Mouse (Mus musculus) lung, adult 2 months (tissue): ENCODE data around the gene Sugt1. TPM values are rescaled to one million over a fixed set of nuclear protein-coding genes. Genes with fewer than 3 reads are reported as not detected.

Experiments used
- DNase-seq: peaks from one replicate; pipeline ENCODE4 v3.0.0; 2022
- H3K4me1 ChIP-seq: fragments of 200-500 bp; 2 replicates; pipeline ENCODE4 v1.6.1; 2011; ENCODE audit warnings: low read length; ENCODE audit not compliant: control insufficient read depth, insufficient read depth
- H3K4me3 ChIP-seq: fragments of 200-500 bp; replicated peaks from 2 replicates; pipeline ENCODE3; 2011; ENCODE audit warnings: low read depth, mild to moderate bottlenecking, control low read depth, low read length; ENCODE audit errors: extremely low read depth
- CTCF ChIP-seq: fragments of 200-500 bp; IDR thresholded peaks from 2 replicates; pipeline ENCODE4 v1.5.1; 2011; ENCODE audit warnings: mild to moderate bottlenecking, low read length, control low read depth; ENCODE audit not compliant: insufficient read depth
- POLR2A ChIP-seq: fragments of 200-500 bp; IDR thresholded peaks from 2 replicates; pipeline ENCODE4 v1.6.1; 2011; ENCODE audit warnings: low read depth, mild to moderate bottlenecking, control low read depth, low read length, borderline replicate concordance; ENCODE audit errors: extremely low read depth
- WGBS: fragments of 180-500 bp; shearing (Covaris S2); methylation state at CpG from one replicate; pipeline ENCODE4 v1.1.7; 2018; 5-methylcytosine and 5-hydroxymethylcytosine counted together
- polyA plus RNA-seq: library from polyadenylated mRNA; depleted of rRNA; stranded (reverse); fragments of >200 nt; gene quantifications from 2 replicates; pipeline ENCODE4 v1.2.3, GENCODE M21; 2012

Sugt1 gene
- polyA plus RNA-seq, 1 experiment, result 7.7 TPM

DNA sequence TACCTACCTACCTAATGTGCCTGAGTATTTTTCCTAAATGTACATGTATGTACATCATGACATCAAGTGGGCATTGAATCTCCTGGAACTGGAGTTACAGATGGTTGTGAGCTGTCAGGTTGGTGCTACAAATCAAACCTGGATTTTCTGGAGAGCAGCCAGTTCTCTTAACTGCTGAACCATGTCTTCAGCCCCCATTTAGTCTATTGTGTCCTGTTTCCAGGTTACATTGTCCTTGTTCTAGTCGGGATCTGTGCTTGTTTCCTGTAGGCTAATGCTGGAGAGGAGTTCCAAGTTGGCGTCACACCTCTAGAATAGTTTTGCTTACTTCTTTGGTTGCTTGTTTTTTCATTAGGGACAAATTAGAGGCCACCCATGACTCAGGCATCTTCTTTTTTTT lies 18.4 kb downstream of the Sugt1 start:
- Histone ChIP-seq H3K4me3 (no peak overlapping the region), H3K4me1 (no peaks in the 10 kb centered on the region)
- 65% methylated on average over 2 of the region's 2 CpGs for WGBS
- DNase-seq, result no peak
- TF ChIP-seq POLR2A (no peak), CTCF (no peak)

- Histone ChIP-seq H3K4me1 (no peaks in the 10 kb centered on the region), H3K4me3 (no peak overlapping the region)
- DNase-seq, result no peak
- no peak for TF ChIP-seq CTCF
- TF ChIP-seq POLR2A, result no peak
- 89% methylated on average over 6 of the region's 6 CpGs for WGBS
Measured at GRCm38 (mm10) chr14:79606392-79606791, 18.9 kb downstream of the Sugt1 start.

DNA sequence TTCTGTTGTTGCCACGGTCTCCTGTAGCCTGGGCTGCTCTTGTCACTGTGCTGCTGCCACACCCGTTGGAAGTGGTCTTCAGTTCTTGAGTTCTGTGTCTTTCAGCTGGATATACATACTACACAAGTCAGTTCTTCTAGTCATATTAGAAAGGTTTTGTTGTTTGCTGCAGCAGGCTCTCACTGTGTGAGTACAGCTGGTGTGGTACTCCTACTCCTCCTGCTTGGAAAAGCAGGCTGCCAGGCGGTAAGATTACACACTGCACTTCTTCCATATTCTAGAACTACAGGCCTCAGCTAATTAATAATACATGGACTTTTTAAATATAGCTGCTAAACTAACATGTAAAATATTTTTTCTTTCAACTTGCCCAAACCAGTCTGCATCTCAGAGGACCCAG lies 19.4 kb downstream of the Sugt1 start:
- Histone ChIP-seq H3K4me1 (no peaks in the 10 kb centered on the region), H3K4me3 (no peak overlapping the region)
- TF ChIP-seq CTCF (no peak), POLR2A (no peak)
- DNase-seq, result no peak
- 89% methylated on average over 3 of the region's 3 CpGs for WGBS

GRCm38 (mm10) chr14:79607352-79607751 lies 19.9 kb downstream of the Sugt1 start:
- TF ChIP-seq POLR2A (no peak), CTCF (no peak)
- Histone ChIP-seq H3K4me1 (no peaks in the 10 kb centered on the region), H3K4me3 (no peak overlapping the region)
- no peak for DNase-seq
- WGBS, result 95% methylated on average over 4 of the region's 4 CpGs

DNA sequence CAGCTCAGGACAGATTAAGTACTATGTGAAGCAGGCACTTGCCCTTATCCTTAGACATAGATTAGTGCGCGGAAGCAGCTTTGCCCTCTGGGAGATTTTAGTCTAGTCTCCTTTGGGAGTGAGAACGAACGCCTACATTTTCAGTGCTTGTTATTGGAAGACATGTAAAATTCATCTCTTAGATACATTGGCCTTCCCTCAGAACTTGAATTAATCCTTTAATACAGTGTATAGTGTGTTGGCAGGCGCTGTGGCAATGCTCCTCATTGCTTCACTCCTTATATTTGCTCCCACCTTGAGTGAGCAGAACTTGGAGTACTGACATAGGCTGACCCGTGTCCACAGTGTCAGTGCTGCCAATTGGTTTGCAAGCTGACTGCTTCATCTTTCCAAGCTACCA lies 20.8 kb downstream of the Sugt1 start:
- DNase-seq, result no peak
- WGBS, result 93% methylated on average over 6 of the region's 6 CpGs
- Histone ChIP-seq H3K4me1 (no peaks in the 10 kb centered on the region), H3K4me3 (no peak overlapping the region)
- no peak for TF ChIP-seq POLR2A

DNA sequence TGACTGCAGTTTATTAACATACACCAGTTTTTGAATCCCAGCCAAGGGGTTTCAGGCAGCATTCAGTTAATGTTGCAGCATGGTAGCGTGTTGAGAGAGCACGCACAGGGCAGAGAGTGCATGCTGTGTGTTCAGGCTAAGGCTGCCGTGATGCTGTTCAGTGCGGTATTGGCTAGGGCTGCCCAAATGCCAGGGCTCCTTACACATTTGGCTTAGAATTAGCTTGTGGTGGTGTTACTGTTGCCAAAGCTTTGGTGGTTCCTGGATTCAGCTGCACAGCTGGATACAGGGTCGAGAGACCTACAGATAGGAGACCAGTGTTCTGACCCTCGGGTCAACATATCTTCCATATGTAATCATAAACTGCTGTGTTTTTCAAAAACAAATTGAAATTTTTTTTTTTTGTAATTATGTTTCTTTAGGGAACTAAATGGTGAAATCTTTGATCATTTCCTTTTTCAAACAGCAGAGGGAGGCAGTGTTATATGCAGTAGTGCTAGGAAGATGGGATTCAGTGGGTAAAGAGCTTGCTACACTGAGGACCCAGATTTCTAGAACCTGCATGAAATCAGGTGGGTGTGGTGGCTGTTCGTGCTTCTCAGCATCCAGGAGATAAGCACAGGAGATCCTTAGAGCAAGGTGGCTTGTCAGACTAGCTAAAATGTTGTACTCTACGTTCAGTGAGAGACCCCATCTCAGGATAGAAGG lies 29.8 kb downstream of the Sugt1 start:
- Histone ChIP-seq H3K4me3 (no peak overlapping the region), H3K4me1 (no peaks in the 10 kb centered on the region)
- TF ChIP-seq CTCF, result no peak
- TF ChIP-seq POLR2A, result no peak
- WGBS, result 75% methylated on average over 8 of the region's 8 CpGs
- DNase-seq, result no peak

- no peak for TF ChIP-seq CTCF
- TF ChIP-seq POLR2A, result no peak
- no peaks in the 10 kb centered on the region for H3K4me1 ChIP-seq
- DNase-seq, result no peak
- no peak overlapping the region for H3K4me3 ChIP-seq
- WGBS, result 94% methylated on average over 7 of the region's 7 CpGs
Measured at GRCm38 (mm10) chr14:79619802-79620201, 32.3 kb downstream of the Sugt1 start.

DNA sequence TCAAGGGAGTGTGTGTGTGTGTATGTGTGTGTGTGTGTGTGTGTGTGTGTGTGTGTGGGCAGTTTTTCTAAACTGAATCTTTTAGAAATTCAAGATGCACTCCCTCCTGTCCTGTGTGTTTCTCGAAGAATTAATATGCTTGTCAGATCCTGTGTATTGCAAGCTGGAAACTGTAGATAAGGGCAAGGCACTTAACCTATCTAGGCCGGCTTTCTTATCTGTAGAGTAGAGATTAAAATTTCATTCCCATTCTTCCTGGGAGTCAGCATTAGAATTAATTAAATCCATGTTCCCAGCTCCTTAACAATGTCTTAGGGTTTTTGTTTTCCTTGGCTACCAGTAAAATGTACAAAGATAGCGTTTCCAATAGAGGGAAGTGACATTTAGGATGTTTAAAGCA lies 33.7 kb downstream of the Sugt1 start:
- Histone ChIP-seq H3K4me1 (no peaks in the 10 kb centered on the region), H3K4me3 (no peak overlapping the region)
- WGBS, result 34% methylated on average over 3 of the region's 3 CpGs
- no peak for DNase-seq
- TF ChIP-seq POLR2A, result no peak
- TF ChIP-seq CTCF, result no peak

GRCm38 (mm10) chr14:79632330-79632729 lies 44.8 kb downstream of the Sugt1 start:
- DNase-seq, result no peak
- no peak overlapping the region for H3K4me3 ChIP-seq
- TF ChIP-seq POLR2A, result no peak
- 64% methylated on average over 6 of the region's 6 CpGs for WGBS
- H3K4me1 ChIP-seq, result no peaks in the 10 kb centered on the region

DNA sequence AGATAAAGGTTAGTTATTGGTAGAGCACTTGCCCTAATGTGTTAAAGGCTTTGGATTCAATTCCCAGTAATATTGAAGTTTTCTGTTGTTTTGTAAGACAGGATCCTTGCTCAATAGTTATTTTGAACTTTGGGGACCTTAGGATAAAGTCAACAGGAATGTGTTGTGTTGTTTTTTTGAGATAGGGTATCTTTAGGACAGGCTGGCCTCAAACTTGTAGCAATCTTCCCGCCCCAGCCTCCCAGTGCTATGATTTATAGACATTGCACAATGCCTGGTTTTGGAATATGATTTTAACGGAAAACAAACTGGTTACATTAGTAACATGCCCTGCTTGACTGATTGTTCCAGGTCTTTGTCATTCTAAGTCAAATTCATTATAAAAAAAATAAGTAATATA lies 45.7 kb downstream of the Sugt1 start:
- TF ChIP-seq CTCF (no peak), POLR2A (no peak)
- DNase-seq, result no peak
- Histone ChIP-seq H3K4me1 (no peaks in the 10 kb centered on the region), H3K4me3 (no peak overlapping the region)
- WGBS, result 81% methylated on average over 2 of the region's 2 CpGs

DNA sequence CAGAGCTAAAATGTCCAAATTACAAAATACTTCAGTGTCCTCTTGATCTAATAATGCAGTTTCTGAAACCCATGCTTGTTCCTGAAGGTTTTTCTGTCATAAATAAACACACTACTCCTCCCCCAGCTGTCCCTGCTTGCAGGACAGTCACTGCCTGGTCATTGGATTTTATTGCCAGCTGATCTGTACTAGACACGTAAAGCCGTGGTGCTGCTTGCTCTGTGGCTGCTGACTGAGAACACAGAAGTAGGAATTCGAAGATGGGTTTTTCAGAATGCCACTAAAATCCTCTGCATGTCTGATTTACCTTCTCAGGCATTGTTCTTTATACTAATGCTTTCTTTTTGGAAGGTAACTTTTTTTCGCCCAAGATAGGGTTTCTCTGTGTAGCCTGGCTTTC lies 49.3 kb downstream of the Sugt1 start:
- 67% methylated on average over 4 of the region's 4 CpGs for WGBS
- no peak overlapping the region for H3K4me3 ChIP-seq
- TF ChIP-seq POLR2A (no peak), CTCF (no peak)
- DNase-seq, result no peak
- no peaks in the 10 kb centered on the region for H3K4me1 ChIP-seq
